Mouse (Mus musculus): ENCODE data around the gene Gm20388.
A peak's percentile ranks its signal among the peaks of the same experiment; 100 is the strongest.
"Not testable (repeated sequence)": the region's sequence is repeated elsewhere in the genome, so short reads cannot be mapped to it uniquely, and the experiment has no call there.

Gm20388 gene

DNA sequence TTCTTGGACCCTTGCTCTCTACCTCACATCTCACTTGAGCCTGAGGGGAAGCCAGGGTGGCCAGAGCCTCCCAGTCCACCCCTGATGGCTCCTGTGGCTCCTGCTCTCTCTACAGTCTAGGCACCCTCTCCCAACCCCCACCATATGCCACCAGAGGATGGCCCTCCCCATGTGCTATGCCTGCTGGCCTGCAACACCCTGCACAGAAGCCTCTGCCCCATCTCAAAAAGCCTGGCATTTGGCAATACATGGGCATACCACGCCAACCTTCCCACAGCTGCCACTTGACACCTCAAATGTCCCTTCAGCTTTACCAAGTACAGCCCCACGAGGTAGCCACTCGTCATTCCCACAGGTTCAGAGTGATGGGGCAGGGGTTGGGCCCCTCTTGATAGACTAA lies 1732.2 kb downstream of the Gm20388 start:
- no peak for DNase-seq (ENCODE audit: inconsistent ontology term)

GRCm38 (mm10) chr8:121643384-121643783 lies 1732.7 kb downstream of the Gm20388 start:
- DNase-seq (ENCODE audit: inconsistent ontology term) = peak; percentile 71

GRCm38 (mm10) chr8:121647511-121648215 lies 1737.0 kb downstream of the Gm20388 start:
- DNase-seq (ENCODE audit: inconsistent ontology term) = no peak

GRCm38 (mm10) chr8:121648451-121648850 lies 1737.8 kb downstream of the Gm20388 start:
- no peak for DNase-seq (ENCODE audit: inconsistent ontology term)

- DNase-seq (ENCODE audit: inconsistent ontology term) = no peak
Observed at GRCm38 (mm10) chr8:121649423-121649822, 1738.8 kb downstream of the Gm20388 start.

GRCm38 (mm10) chr8:121649904-121650303 lies 1739.3 kb downstream of the Gm20388 start:
- no peak for DNase-seq (ENCODE audit: inconsistent ontology term)

GRCm38 (mm10) chr8:121650389-121651307 lies 1740.0 kb downstream of the Gm20388 start:
- no peak for DNase-seq (ENCODE audit: inconsistent ontology term)

DNA sequence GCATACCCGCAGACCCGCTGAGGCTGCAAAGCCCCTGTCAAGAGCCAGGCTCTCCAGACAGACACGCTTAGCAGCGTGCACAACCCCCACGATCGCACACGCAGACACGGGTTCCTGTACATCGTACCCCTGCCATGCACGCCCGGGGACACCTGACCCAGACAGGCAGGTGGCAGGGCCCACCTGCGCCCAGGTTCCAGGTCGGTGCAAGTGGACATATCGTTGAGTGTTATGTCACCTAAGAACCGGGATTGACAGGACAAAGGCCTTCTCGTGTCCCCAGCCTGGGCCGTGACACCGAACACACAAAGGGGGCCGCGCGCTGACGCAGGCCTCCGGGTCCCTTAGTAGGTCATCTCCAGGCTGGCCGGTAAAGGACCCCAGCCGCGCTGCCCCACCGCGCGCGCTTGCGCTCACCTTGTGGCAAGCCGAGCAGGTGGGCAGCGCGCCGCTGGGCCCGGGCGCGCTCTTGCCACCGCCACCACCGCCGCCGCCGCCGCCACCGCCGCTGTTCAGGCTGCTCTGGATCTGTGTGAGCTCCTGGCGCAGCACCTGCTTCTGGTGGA lies 1740.8 kb downstream of the Gm20388 start:
- DNase-seq (ENCODE audit: inconsistent ontology term) = no peak

- DNase-seq (ENCODE audit: inconsistent ontology term) = peak; percentile 57
Observed at GRCm38 (mm10) chr8:121651874-121652361, 1741.3 kb downstream of the Gm20388 start.

GRCm38 (mm10) chr8:121652774-121653323 lies 1742.2 kb downstream of the Gm20388 start, which contains the start of gene Zcchc14:
Gene Zcchc14 (minus strand): TSS chr8:121652901.
- DNase-seq (ENCODE audit: inconsistent ontology term) = peak; percentile 99

DNA sequence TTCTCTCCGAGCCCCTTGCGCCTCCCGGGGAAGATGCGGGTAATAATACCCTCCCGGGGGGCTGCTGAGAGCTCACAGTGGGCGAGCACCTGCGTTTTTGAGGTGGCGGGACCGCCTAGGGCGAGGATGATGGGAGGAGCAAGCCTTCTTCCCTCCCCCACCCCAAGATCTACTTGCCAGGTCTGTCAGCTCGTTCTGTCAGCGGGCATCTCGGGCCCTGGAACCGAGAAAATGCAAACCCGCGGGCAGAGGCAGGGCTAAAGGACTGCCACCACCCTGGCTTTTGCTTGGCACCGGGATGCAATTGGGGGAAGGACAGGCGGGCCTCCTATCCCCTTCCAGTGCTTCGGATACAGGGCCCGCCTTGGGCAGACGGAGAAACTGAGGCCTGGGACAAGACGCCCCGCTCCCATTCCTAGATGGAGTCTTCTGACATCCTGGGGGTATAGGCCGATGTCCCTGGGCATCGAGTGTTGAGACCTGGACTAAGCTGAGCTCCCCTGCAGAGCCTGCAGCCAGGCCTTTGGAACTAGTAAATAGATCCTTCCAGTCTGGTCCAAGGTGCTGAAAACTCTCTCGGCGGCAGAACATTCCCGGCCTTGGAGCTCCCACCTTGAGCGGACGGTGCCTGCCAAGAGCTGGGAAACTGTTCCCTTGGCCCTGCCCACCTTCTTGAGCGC lies 1742.8 kb downstream of the Gm20388 start:
- no peak for DNase-seq (ENCODE audit: inconsistent ontology term)

GRCm38 (mm10) chr8:121654131-121654530 lies 1743.5 kb downstream of the Gm20388 start:
- no peak for DNase-seq (ENCODE audit: inconsistent ontology term)

DNA sequence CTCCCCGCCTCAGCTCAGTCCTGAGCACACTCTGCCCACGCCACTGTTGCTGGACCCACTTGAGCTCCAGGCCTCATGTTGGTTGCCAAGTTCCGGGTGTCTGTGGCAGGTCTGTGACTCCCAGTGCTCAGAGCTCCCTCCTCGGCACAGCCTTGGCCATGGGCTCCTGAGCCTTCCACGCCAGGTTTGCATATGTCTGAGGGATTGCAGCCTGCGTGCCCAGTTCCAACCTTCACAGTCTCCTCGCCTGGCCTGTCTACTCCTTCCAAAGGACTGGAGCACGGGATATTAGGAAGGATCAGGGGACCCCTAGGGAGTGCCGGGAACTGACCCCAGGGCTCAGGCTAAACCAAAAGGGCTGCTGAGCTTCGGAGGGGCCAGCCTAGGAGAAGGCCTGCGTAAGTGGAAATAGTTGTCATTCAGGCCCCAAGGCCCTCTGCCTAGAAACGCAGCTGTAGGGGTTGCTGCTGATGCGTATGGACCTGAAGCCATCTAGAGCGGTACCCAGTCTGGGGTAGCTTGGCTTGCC lies 1744.4 kb downstream of the Gm20388 start:
- DNase-seq (ENCODE audit: inconsistent ontology term) = no peak

DNA sequence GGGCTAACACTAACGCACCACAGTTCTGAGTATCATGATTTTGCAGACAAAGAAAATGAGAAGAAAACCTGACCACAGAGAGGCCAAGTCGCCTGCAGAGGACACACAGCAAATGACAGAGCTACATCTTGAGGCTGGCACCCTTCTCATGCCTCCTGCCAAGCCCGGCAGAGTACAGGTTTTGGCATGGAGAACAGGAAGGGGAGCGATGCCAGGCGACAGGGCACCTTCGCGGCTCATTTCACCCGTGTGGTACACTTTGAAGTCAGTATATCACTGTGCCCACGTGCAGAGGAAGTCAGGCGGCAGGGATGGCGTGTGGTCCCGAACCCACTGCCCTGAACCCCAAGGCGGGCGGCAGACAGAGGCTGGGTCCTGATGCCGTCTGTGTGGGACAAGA lies 1750.0 kb downstream of the Gm20388 start:
- DNase-seq (ENCODE audit: inconsistent ontology term) = no peak

- DNase-seq (ENCODE audit: inconsistent ontology term) = no peak
Observed at GRCm38 (mm10) chr8:121661631-121662357, 1751.2 kb downstream of the Gm20388 start.

DNA sequence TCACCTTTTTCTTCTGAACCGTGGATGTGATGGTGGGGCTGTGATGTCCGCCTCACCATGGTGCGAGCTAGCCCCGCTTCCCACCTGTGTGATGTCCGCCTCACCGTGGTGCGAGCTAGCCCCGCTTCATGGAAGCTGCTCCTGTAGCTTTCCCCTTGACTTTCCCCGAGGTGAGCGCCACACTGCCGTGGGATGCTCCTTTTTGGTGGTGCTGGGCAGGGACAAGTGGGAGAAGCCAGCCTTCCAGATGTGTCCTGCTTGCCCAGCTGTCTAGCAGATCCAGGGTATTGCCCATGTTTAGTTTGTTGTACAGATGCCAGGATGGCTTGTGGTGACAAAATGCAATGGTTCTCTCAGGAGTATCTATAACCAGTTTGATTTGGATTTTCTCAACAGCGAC lies 1752.5 kb downstream of the Gm20388 start:
- no peak for DNase-seq (ENCODE audit: inconsistent ontology term)

GRCm38 (mm10) chr8:121665329-121665728 lies 1754.7 kb downstream of the Gm20388 start:
- DNase-seq (ENCODE audit: inconsistent ontology term) = peak; percentile 94

- not testable (repeated sequence) for DNase-seq (ENCODE audit: inconsistent ontology term)
Observed at GRCm38 (mm10) chr8:121667936-121668500, 1757.4 kb downstream of the Gm20388 start.

DNA sequence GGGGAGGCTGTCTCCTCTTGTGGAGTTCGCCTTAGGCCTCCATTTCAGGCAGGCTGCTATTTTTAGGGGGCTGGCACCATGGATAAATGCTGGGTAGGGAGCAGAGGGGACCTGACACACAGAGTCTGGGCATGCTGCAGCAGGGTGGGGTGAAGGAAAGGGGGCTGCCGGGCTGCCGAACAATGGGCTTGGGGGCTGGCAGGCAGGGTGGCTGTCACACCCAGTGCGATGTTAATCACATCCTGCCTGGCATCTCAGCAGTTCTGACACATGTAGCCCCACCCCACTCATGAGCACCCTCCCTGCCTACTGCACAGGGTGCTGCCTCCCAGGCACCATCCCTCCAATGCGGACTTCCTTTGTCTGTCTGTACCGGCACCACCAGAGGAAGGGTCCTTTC lies 1757.9 kb downstream of the Gm20388 start:
- peak; percentile 44 for DNase-seq (ENCODE audit: inconsistent ontology term)

DNA sequence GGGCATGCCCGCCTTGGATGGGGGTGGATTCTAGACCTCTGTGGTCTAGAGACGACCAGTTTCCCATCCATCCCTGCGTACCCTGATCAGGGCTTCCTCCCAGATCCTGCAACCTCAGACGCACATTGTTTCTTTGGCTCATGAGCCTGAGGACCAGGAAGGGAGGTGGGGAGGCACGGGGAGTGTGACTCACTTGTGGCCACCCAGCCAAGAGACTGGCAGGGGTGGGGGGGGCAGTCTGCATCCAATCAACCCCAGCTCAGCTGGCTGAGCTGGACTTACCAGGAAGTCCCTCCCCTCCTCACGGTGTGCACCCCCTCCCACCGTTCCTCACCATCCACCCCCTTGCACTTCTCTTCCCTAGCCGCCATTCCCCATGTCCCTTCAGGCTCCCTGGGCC lies 1758.6 kb downstream of the Gm20388 start:
- DNase-seq (ENCODE audit: inconsistent ontology term) = peak; percentile 95

Measured in Muller cell, postnatal 12 days (primary cell).